Mouse (Mus musculus): Measurements from ENCODE around the gene Hist2h3b. TPM values are rescaled to one million over a fixed set of nuclear protein-coding genes. Genes with fewer than 3 reads are reported as not detected.
"Not testable (repeated sequence)": the region's sequence is repeated elsewhere in the genome, so short reads cannot be mapped to it uniquely, and the experiment has no call there.

Gene Hist2h3b
- polyA plus RNA-seq (2014; fragmentation: Nextera tagmentation; extraction: Ambion mirVana): 61.9 and 71.6 TPM in 2 replicates

- H3K4me3 ChIP-seq (ENCODE audit: low read depth, low read length): peak within 1 kb of the TSS; percentile 56
- ATAC-seq (ENCODE audit: low FRiP score): peak; percentile 73
- 27% methylated on average over 29 of the region's 30 CpGs for WGBS
- H3K4me1 ChIP-seq (replicated peaks; ENCODE audit: control insufficient read depth, insufficient read depth, low read length): 0 out of 2 replicates have a peak, but pooled peaks cover 2% of the 10 kb centered on the region
- peak within 1 kb of the TSS; percentile 82 for H3K4me2 ChIP-seq (replicated peaks; ENCODE audit: low read depth, low read length)
- H3K27me3 ChIP-seq (ENCODE audit: control insufficient read depth, insufficient read depth, low read length): no peaks in the 10 kb centered on the region
- no peaks in the 10 kb centered on the region for H3K9me3 ChIP-seq (ENCODE audit: control insufficient read depth, low read length)
- peak; percentile 79 for DNase-seq (ENCODE audit: low spot score)
- no peaks in the 10 kb centered on the region for H3K36me3 ChIP-seq (ENCODE audit: control insufficient read depth, insufficient read depth, low read length)
- peak within 1 kb of the TSS; percentile 92 for H3K27ac ChIP-seq (ENCODE audit: low read depth, low read length)
- H3K9ac ChIP-seq (ENCODE audit: low read depth, low read length): peak within 1 kb of the TSS; percentile 75
Measured at GRCm38 (mm10) chr3:96268051-96268775, at the start of gene Hist2h3b. Hist2h3b (plus strand) TSS chr3:96268654.

GRCm38 (mm10) chr3:96219191-96219641 is 49.2 kb upstream of the Hist2h3b start:
- Histone ChIP-seq H3K9ac (ENCODE audit: low read depth, low read length) (peak overlapping the region; percentile 84), H3K27ac (ENCODE audit: low read depth, low read length) (peak overlapping the region; percentile 96), H3K4me2 (replicated peaks; ENCODE audit: low read depth, low read length) (peak overlapping the region; percentile 87), H3K27me3 (ENCODE audit: control insufficient read depth, insufficient read depth, low read length) (no peaks in the 10 kb centered on the region), H3K9me3 (ENCODE audit: control insufficient read depth, low read length) (no peaks in the 10 kb centered on the region), H3K36me3 (ENCODE audit: control insufficient read depth, insufficient read depth, low read length) (no peaks in the 10 kb centered on the region), H3K4me3 (ENCODE audit: low read depth, low read length) (peak overlapping the region; percentile 62), H3K4me1 (replicated peaks; ENCODE audit: control insufficient read depth, insufficient read depth, low read length) (peaks cover 6% of the 10 kb centered on the region)
- ATAC-seq (ENCODE audit: low FRiP score) (peak; percentile 47), DNase-seq (ENCODE audit: low spot score) (no peak)
- under 1% methylated on average over 12 of the region's 12 CpGs for WGBS

GRCm38 (mm10) chr3:96219661-96220130 is 48.8 kb upstream of the Hist2h3b start, which contains the start of the genes Bola1 and Hist2h2ab:
Bola1 (minus strand) TSS chr3:96219709.
Hist2h2ab (plus strand) TSS chr3:96219865.
- H3K9me3 ChIP-seq (ENCODE audit: control insufficient read depth, low read length): no peaks in the 10 kb centered on the region
- H3K27ac ChIP-seq (ENCODE audit: low read depth, low read length): peak within 1 kb of the TSS; percentile 96
- ATAC-seq (ENCODE audit: low FRiP score): peak; percentile 88
- under 1% methylated on average over 37 of the region's 37 CpGs for WGBS
- H3K4me2 ChIP-seq (replicated peaks; ENCODE audit: low read depth, low read length): peak within 1 kb of the TSS; percentile 87
- no peaks in the 10 kb centered on the region for H3K36me3 ChIP-seq (ENCODE audit: control insufficient read depth, insufficient read depth, low read length)
- no peaks in the 10 kb centered on the region for H3K27me3 ChIP-seq (ENCODE audit: control insufficient read depth, insufficient read depth, low read length)
- peak; percentile 76 for DNase-seq (ENCODE audit: low spot score)
- peak within 1 kb of the TSS; percentile 62 for H3K4me3 ChIP-seq (ENCODE audit: low read depth, low read length)
- H3K4me1 ChIP-seq (replicated peaks; ENCODE audit: control insufficient read depth, insufficient read depth, low read length): peaks cover 6% of the 10 kb centered on the region
- peak within 1 kb of the TSS; percentile 84 for H3K9ac ChIP-seq (ENCODE audit: low read depth, low read length)

GRCm38 (mm10) chr3:96220131-96220764 is 48.2 kb upstream of the Hist2h3b start:
- not testable (repeated sequence) for H3K4me1 ChIP-seq (replicated peaks; ENCODE audit: control insufficient read depth, insufficient read depth, low read length); H3K36me3 ChIP-seq (ENCODE audit: control insufficient read depth, insufficient read depth, low read length); H3K9me3 ChIP-seq (ENCODE audit: control insufficient read depth, low read length); H3K27me3 ChIP-seq (ENCODE audit: control insufficient read depth, insufficient read depth, low read length)
- under 1% methylated on average over 27 of the region's 47 CpGs for WGBS
- Histone ChIP-seq H3K4me2 (replicated peaks; ENCODE audit: low read depth, low read length) (peak overlapping the region; percentile 87), H3K27ac (ENCODE audit: low read depth, low read length) (peak overlapping the region; percentile 96), H3K4me3 (ENCODE audit: low read depth, low read length) (peak overlapping the region; percentile 62), H3K9ac (ENCODE audit: low read depth, low read length) (peak overlapping the region; percentile 84)
- ATAC-seq (ENCODE audit: low FRiP score) (peak; percentile 27; the same call in 1 of the 2 replicates), DNase-seq (ENCODE audit: low spot score) (peak; percentile 62)

- H3K27me3 ChIP-seq (ENCODE audit: control insufficient read depth, insufficient read depth, low read length): no peaks in the 10 kb centered on the region
- H3K27ac ChIP-seq (ENCODE audit: low read depth, low read length): peak within 1 kb of the TSS; percentile 96
- DNase-seq (ENCODE audit: low spot score) (peak; percentile 83), ATAC-seq (ENCODE audit: low FRiP score) (peak; percentile 82)
- H3K4me1 ChIP-seq (replicated peaks; ENCODE audit: control insufficient read depth, insufficient read depth, low read length): peaks cover 6% of the 10 kb centered on the region
- WGBS: under 1% methylated on average over 43 of the region's 43 CpGs
- H3K36me3 ChIP-seq (ENCODE audit: control insufficient read depth, insufficient read depth, low read length): no peaks in the 10 kb centered on the region
- peak within 1 kb of the TSS; percentile 62 for H3K4me3 ChIP-seq (ENCODE audit: low read depth, low read length)
- H3K9ac ChIP-seq (ENCODE audit: low read depth, low read length): peak within 1 kb of the TSS; percentile 84
- H3K9me3 ChIP-seq (ENCODE audit: control insufficient read depth, low read length): no peaks in the 10 kb centered on the region
- H3K4me2 ChIP-seq (replicated peaks; ENCODE audit: low read depth, low read length): peak within 1 kb of the TSS; percentile 87
Measured at GRCm38 (mm10) chr3:96220765-96221639, 47.5 kb upstream of the Hist2h3b start, which contains the start of the genes Hist2h2ac and Hist2h2be. Hist2h2ac (minus strand) TSS chr3:96220880. Hist2h2be (plus strand) TSS chr3:96221119.

- Histone ChIP-seq H3K9ac (ENCODE audit: low read depth, low read length) (peak overlapping the region; percentile 84), H3K4me1 (replicated peaks; ENCODE audit: control insufficient read depth, insufficient read depth, low read length) (peaks cover 6% of the 10 kb centered on the region), H3K27ac (ENCODE audit: low read depth, low read length) (peak overlapping the region; percentile 96), H3K4me3 (ENCODE audit: low read depth, low read length) (peak overlapping the region; percentile 62), H3K36me3 (ENCODE audit: control insufficient read depth, insufficient read depth, low read length) (no peaks in the 10 kb centered on the region), H3K4me2 (replicated peaks; ENCODE audit: low read depth, low read length) (peak overlapping the region; percentile 87), H3K9me3 (ENCODE audit: control insufficient read depth, low read length) (no peaks in the 10 kb centered on the region), H3K27me3 (ENCODE audit: control insufficient read depth, insufficient read depth, low read length) (no peaks in the 10 kb centered on the region)
- DNase-seq (ENCODE audit: low spot score) (peak; percentile 37), ATAC-seq (ENCODE audit: low FRiP score) (no peak)
- 20% methylated on average over 9 of the region's 9 CpGs for WGBS
Measured at GRCm38 (mm10) chr3:96221640-96222038, 46.8 kb upstream of the Hist2h3b start.

GRCm38 (mm10) chr3:96222774-96223173 is 45.7 kb upstream of the Hist2h3b start:
- H3K27ac ChIP-seq (ENCODE audit: low read depth, low read length): no peak overlapping the region

GRCm38 (mm10) chr3:96225421-96225820 is 43.0 kb upstream of the Hist2h3b start:
- Histone ChIP-seq H3K4me2 (replicated peaks; ENCODE audit: low read depth, low read length) (no peak overlapping the region), H3K4me1 (replicated peaks; ENCODE audit: control insufficient read depth, insufficient read depth, low read length) (peaks cover 6% of the 10 kb centered on the region)
- WGBS: 20% methylated on average over 2 of the region's 2 CpGs

More at GRCm38 (mm10) chr3:96222774-96223173, 45.7 kb upstream of the Hist2h3b start:
- H3K9ac ChIP-seq (ENCODE audit: low read depth, low read length): no peak overlapping the region
- H3K4me1 ChIP-seq (replicated peaks; ENCODE audit: control insufficient read depth, insufficient read depth, low read length): peaks cover 6% of the 10 kb centered on the region
- H3K36me3 ChIP-seq (ENCODE audit: control insufficient read depth, insufficient read depth, low read length): no peaks in the 10 kb centered on the region
- no peaks in the 10 kb centered on the region for H3K9me3 ChIP-seq (ENCODE audit: control insufficient read depth, low read length)
- WGBS: 90% methylated on average over 4 of the region's 4 CpGs
- H3K27me3 ChIP-seq (ENCODE audit: control insufficient read depth, insufficient read depth, low read length): no peaks in the 10 kb centered on the region
- H3K4me3 ChIP-seq (ENCODE audit: low read depth, low read length): no peak overlapping the region
- ATAC-seq (ENCODE audit: low FRiP score) (no peak), DNase-seq (ENCODE audit: low spot score) (no peak)
- H3K4me2 ChIP-seq (replicated peaks; ENCODE audit: low read depth, low read length): no peak overlapping the region

More at GRCm38 (mm10) chr3:96225421-96225820, 43.0 kb upstream of the Hist2h3b start:
- no peaks in the 10 kb centered on the region for H3K9me3 ChIP-seq (ENCODE audit: control insufficient read depth, low read length)
- no peak overlapping the region for H3K27ac ChIP-seq (ENCODE audit: low read depth, low read length)
- H3K27me3 ChIP-seq (ENCODE audit: control insufficient read depth, insufficient read depth, low read length): no peaks in the 10 kb centered on the region
- ATAC-seq (ENCODE audit: low FRiP score) (no peak), DNase-seq (ENCODE audit: low spot score) (no peak)
- H3K4me3 ChIP-seq (ENCODE audit: low read depth, low read length): no peak overlapping the region
- no peaks in the 10 kb centered on the region for H3K36me3 ChIP-seq (ENCODE audit: control insufficient read depth, insufficient read depth, low read length)
- H3K9ac ChIP-seq (ENCODE audit: low read depth, low read length): no peak overlapping the region

Data from hindbrain, embryonic 11.5 days (tissue).